Mouse (Mus musculus): Measurements from ENCODE around the gene Rnf207.

- TF ChIP-seq CTCF (IDR thresholded peaks at IDR 0.05; ENCODE audit: low read depth) = no peak
- no peak for TF ChIP-seq EP300 (IDR thresholded peaks at IDR 0.05; ENCODE audit: low read depth)
Measured at GRCm38 (mm10) chr4:152273621-152274236, 45.1 kb downstream of the Rnf207 start, which contains the start of gene Gpr153.

Measured in liver, embryonic 14.5 days (tissue).